In genomic region chr4:148922221-148922700, GRCm38 (mm10) we compare ENCODE assay signal across 8 mouse cellular contexts.
DNase-seq lines count a peak whose midpoint lies in the region; ATAC-seq and TF ChIP-seq lines count a peak whose summit lies in the region.

No protein-coding gene starts in this region.

- DNase-seq in heart, embryonic 10.5 days (ENCODE audit: low spot score) = no peak
- DNase-seq in heart, adult 11 months = no peak
- DNase-seq in embryonic facial prominence, embryonic 11.5 days (ENCODE audit: low spot score) = peak; percentile 43
- DNase-seq in midbrain, embryonic 11.5 days (ENCODE audit: low spot score, missing footprints) = peak; percentile 92
- DNase-seq in spleen, postnatal 4 days (ENCODE audit: low spot score in 2 of 2) = no peak
- no peak for DNase-seq in c-Kit-positive CD71-positive TER-119-positive erythroid progenitor cells, embryonic 14.5 days (ENCODE audit: low spot score)

- H3K9ac ChIP-seq in embryonic facial prominence, embryonic 11.5 days (replicated peaks; ENCODE audit: low read length) = no peak overlapping the region
- H3K9ac ChIP-seq in intestine, postnatal 0 days (ENCODE audit: low read depth, low read length) = no peak overlapping the region
- peak overlapping the region; percentile 36; the same call in 1 of the 2 replicates for H3K9ac ChIP-seq in midbrain, embryonic 11.5 days (ENCODE audit: low read length)

- WGBS in heart, embryonic 10.5 days = 11% methylated on average over 15 of the region's 16 CpGs
- 9% methylated on average over 16 of the region's 16 CpGs for WGBS in embryonic facial prominence, embryonic 11.5 days
- 27% methylated on average over 16 of the region's 16 CpGs for WGBS in intestine, postnatal 0 days
- 9% methylated on average over 16 of the region's 16 CpGs for WGBS in midbrain, embryonic 11.5 days

- H3K36me3 ChIP-seq in heart, embryonic 10.5 days = no peaks in the 10 kb centered on the region
- H3K36me3 ChIP-seq in embryonic facial prominence, embryonic 11.5 days (replicated peaks; ENCODE audit: control insufficient read depth, insufficient read depth, low read depth, low read length) = no peaks in the 10 kb centered on the region
- H3K36me3 ChIP-seq in intestine, postnatal 0 days (ENCODE audit: control insufficient read depth, insufficient read depth) = no peaks in the 10 kb centered on the region; the same call in 1 of the 2 replicates
- H3K36me3 ChIP-seq in midbrain, embryonic 11.5 days (ENCODE audit: control insufficient read depth, insufficient read depth, low read length) = no peaks in the 10 kb centered on the region

- no peak for TF ChIP-seq CTCF in intestine, postnatal 0 days (IDR thresholded peaks at IDR 0.05; ENCODE audit: low read depth)

- H3K4me2 ChIP-seq in embryonic facial prominence, embryonic 11.5 days (ENCODE audit: low read depth, low read length) = peak overlapping the region; percentile 19
- H3K4me2 ChIP-seq in intestine, postnatal 0 days (replicated peaks; ENCODE audit: low read depth) = peak overlapping the region; percentile 17; the same call in 1 of the 2 replicates
- peak overlapping the region; percentile 40 for H3K4me2 ChIP-seq in midbrain, embryonic 11.5 days

- H3K4me3 ChIP-seq in heart, embryonic 10.5 days = peak overlapping the region; percentile 46
- no peak overlapping the region for H3K4me3 ChIP-seq in embryonic facial prominence, embryonic 11.5 days (ENCODE audit: low read depth, low read length)
- H3K4me3 ChIP-seq in intestine, postnatal 0 days (ENCODE audit: low read depth, low read length) = no peak overlapping the region
- peak overlapping the region; percentile 3; the same call in 1 of the 2 replicates for H3K4me3 ChIP-seq in midbrain, embryonic 11.5 days (ENCODE audit: low read depth, low read length)

- no peaks in the 10 kb centered on the region for H3K9me3 ChIP-seq in heart, embryonic 10.5 days
- no peaks in the 10 kb centered on the region for H3K9me3 ChIP-seq in embryonic facial prominence, embryonic 11.5 days (replicated peaks; ENCODE audit: control insufficient read depth, low read length)
- no peaks in the 10 kb centered on the region for H3K9me3 ChIP-seq in intestine, postnatal 0 days (ENCODE audit: control insufficient read depth)
- no peaks in the 10 kb centered on the region for H3K9me3 ChIP-seq in midbrain, embryonic 11.5 days (ENCODE audit: control insufficient read depth, low read length)

- peak overlapping the region; percentile 94 for H3K27ac ChIP-seq in heart, embryonic 10.5 days
- H3K27ac ChIP-seq in embryonic facial prominence, embryonic 11.5 days (replicated peaks; ENCODE audit: low read depth, low read length) = no peak overlapping the region
- H3K27ac ChIP-seq in intestine, postnatal 0 days (ENCODE audit: low read depth, low read length) = no peak overlapping the region
- H3K27ac ChIP-seq in midbrain, embryonic 11.5 days (ENCODE audit: low read depth, low read length) = peak overlapping the region; percentile 7; the same call in 1 of the 2 replicates

- peaks cover 48% of the 10 kb centered on the region; the same call in 1 of the 2 replicates for H3K27me3 ChIP-seq in heart, embryonic 10.5 days (ENCODE audit: insufficient read depth, poor library complexity, severe bottlenecking)
- peaks cover 32% of the 10 kb centered on the region for H3K27me3 ChIP-seq in embryonic facial prominence, embryonic 11.5 days (ENCODE audit: control insufficient read depth, insufficient read depth, low read length)
- H3K27me3 ChIP-seq in intestine, postnatal 0 days (replicated peaks; ENCODE audit: control insufficient read depth, insufficient read depth, low read length) = no peaks in the 10 kb centered on the region
- H3K27me3 ChIP-seq in midbrain, embryonic 11.5 days (ENCODE audit: control insufficient read depth, insufficient read depth, low read length) = peaks cover 83% of the 10 kb centered on the region

- ATAC-seq in embryonic facial prominence, embryonic 11.5 days (replicated peaks; ENCODE audit: insufficient number of reproducible peaks, low FRiP score, low TSS enrichment, low read depth) = 0 out of 2 replicates have a peak, but pooled peaks have one; percentile 9
- ATAC-seq in intestine, postnatal 0 days = no peak
- peak; percentile 54 for ATAC-seq in midbrain, embryonic 11.5 days (ENCODE audit: low FRiP score)
- no peak for ATAC-seq in CD4-positive, CD25-positive, alpha-beta regulatory T cell, adult 4 months

- H3K4me1 ChIP-seq in heart, embryonic 10.5 days = peaks cover 96% of the 10 kb centered on the region
- peaks cover 12% of the 10 kb centered on the region for H3K4me1 ChIP-seq in embryonic facial prominence, embryonic 11.5 days (ENCODE audit: control insufficient read depth, insufficient read depth, low read length)
- H3K4me1 ChIP-seq in intestine, postnatal 0 days (replicated peaks; ENCODE audit: control insufficient read depth, insufficient read depth, low read length) = peaks cover 5% of the 10 kb centered on the region; the same call in 1 of the 2 replicates
- peaks cover 33% of the 10 kb centered on the region for H3K4me1 ChIP-seq in midbrain, embryonic 11.5 days (ENCODE audit: control insufficient read depth, insufficient read depth, low read length)

Comparison
In these comparisons a context has a peak if more than half of its experiments do, and no peak if none do; other contexts are left out.
1. DNase-seq: peak in embryonic facial prominence, embryonic 11.5 days (single experiment) and midbrain, embryonic 11.5 days (single experiment); none in heart, embryonic 10.5 days (single experiment), heart, adult 11 months (single experiment), spleen, postnatal 4 days (0 of 2) and c-Kit-positive CD71-positive TER-119-positive erythroid progenitor cells, embryonic 14.5 days (single experiment).
2. H3K27ac ChIP-seq: peak in heart, embryonic 10.5 days (single experiment) and midbrain, embryonic 11.5 days (single experiment); none in embryonic facial prominence, embryonic 11.5 days (single experiment) and intestine, postnatal 0 days (single experiment).
3. H3K4me3 ChIP-seq: peak in heart, embryonic 10.5 days (single experiment) and midbrain, embryonic 11.5 days (single experiment); none in embryonic facial prominence, embryonic 11.5 days (single experiment) and intestine, postnatal 0 days (single experiment).
4. ATAC-seq: peak in embryonic facial prominence, embryonic 11.5 days (single experiment) and midbrain, embryonic 11.5 days (single experiment); none in intestine, postnatal 0 days (single experiment) and CD4-positive, CD25-positive, alpha-beta regulatory T cell, adult 4 months (single experiment).
5. Peak in every context shown above with its lines, with median percentiles within 50 percentile points of each other: H3K4me2 ChIP-seq.